Mouse (Mus musculus) hindbrain, embryonic 11.5 days (tissue): Measurements from ENCODE around the gene Car6. TPM values are rescaled to one million over a fixed set of nuclear protein-coding genes. Genes with fewer than 3 reads are reported as not detected.

Experiments used
- ATAC-seq: fragments of 200-750 bp; cut with Nextera tagmentation; 2 replicates; pipeline ENCODE4 v1.8.0; 2017; ENCODE audit warnings: mild to moderate bottlenecking, moderate TSS enrichment, moderate library complexity; ENCODE audit not compliant: low FRiP score
- DNase-seq: peaks from one replicate; pipeline ENCODE4 v3.0.0-alpha.2; 2015; ENCODE audit warnings: low spot score
- H3K27ac ChIP-seq: fragments of 300-500 bp; sonication (generic); 2 replicates; pipeline ENCODE4 v1.5.1; 2014; ENCODE audit warnings: mild to moderate bottlenecking, low read depth, low read length
- H3K27me3 ChIP-seq: fragments of 300-500 bp; sonication (generic); 2 replicates; pipeline ENCODE4 v1.6.1; 2014; ENCODE audit warnings: mild to moderate bottlenecking, low read length, moderate library complexity, mixed read lengths; ENCODE audit not compliant: control insufficient read depth, insufficient read depth
- H3K36me3 ChIP-seq: fragments of 300-500 bp; sonication (generic); 2 replicates; pipeline ENCODE4 v1.6.1; 2014; ENCODE audit warnings: mild to moderate bottlenecking, low read length, moderate library complexity, mixed read lengths; ENCODE audit not compliant: control insufficient read depth, insufficient read depth
- H3K4me1 ChIP-seq: fragments of 300-500 bp; sonication (generic); replicated peaks from 2 replicates; pipeline ENCODE4 v1.6.1; 2014; ENCODE audit warnings: low read length, mixed read lengths; ENCODE audit not compliant: control insufficient read depth, insufficient read depth
- H3K4me2 ChIP-seq: fragments of 300-500 bp; sonication (generic); replicated peaks from 2 replicates; pipeline ENCODE4 v1.6.1; 2014; ENCODE audit warnings: mild to moderate bottlenecking, low read depth, low read length
- H3K4me3 ChIP-seq: fragments of 300-500 bp; sonication (generic); 2 replicates; pipeline ENCODE4 v1.5.1; 2014; ENCODE audit warnings: low read depth, low read length
- H3K9ac ChIP-seq: fragments of 300-500 bp; sonication (generic); 2 replicates; pipeline ENCODE4 v1.6.1; 2014; ENCODE audit warnings: low read depth, low read length
- H3K9me3 ChIP-seq: fragments of 300-500 bp; sonication (generic); 2 replicates; pipeline ENCODE4 v1.6.1; 2016; ENCODE audit warnings: low read length; ENCODE audit not compliant: control insufficient read depth
- WGBS: fragments of 180-500 bp; shearing (Covaris S2); extraction: QIAGEN DNeasy Blood & Tissue Kit; methylation state at CpG from one replicate; pipeline ENCODE4 v1.1.7; 2014; 5-methylcytosine and 5-hydroxymethylcytosine counted together
- polyA plus RNA-seq: library from polyadenylated mRNA; unstranded; fragments of >200 nt; fragmentation: Nextera tagmentation; extraction: Ambion mirVana; gene quantifications from 2 replicates; pipeline ENCODE4 v1.2.1, GENCODE M21; 2014

Car6 gene
- polyA plus RNA-seq, 1 experiment from 2014 or later, result not detected

DNA sequence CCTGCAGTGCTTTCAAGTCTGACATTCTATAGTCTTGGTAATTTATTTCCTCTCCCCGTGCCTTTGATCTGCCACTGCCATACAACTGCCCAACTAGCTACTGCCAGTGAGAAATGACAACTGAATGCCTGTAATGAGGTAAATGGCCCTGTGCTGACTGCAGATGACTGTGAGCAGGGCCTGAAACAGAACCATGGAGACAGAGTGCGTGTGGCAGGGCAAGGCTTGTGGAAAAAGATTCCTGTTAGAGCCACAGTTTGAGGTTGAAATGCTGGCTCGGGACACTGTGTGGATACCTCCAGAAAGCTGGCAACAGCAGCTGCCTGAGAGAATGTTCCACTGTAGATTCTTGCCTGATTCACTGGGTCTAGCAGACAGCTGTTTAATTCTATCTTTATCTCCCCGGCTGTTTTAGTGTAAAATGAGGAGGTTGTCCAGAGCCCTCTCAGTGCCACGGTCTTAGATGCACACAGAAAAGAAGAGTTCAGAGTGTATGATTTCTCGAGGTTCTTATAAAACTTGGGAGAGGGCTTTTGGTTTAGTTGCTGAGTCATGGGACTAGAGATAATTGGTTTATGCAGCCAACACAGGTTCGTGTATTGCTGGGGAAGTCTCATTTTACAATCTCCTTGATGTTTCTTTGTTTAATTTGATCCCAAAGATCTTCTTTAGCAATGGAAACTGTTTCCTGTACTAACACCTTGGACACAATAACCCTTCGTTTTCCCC, 33.6 kb upstream of the Car6 start:
- ATAC-seq (no peak), DNase-seq (peak; percentile 30)
- Histone ChIP-seq H3K9me3 (no peaks in the 10 kb centered on the region), H3K4me3 (no peak overlapping the region), H3K4me2 (no peak overlapping the region), H3K27me3 (no peaks in the 10 kb centered on the region), H3K9ac (no peak overlapping the region), H3K4me1 (peaks cover 18% of the 10 kb centered on the region), H3K36me3 (no peaks in the 10 kb centered on the region), H3K27ac (0 out of 2 replicates have a peak overlapping the region, but pooled peaks have one; percentile 33)
- WGBS, result 51% methylated on average over 8 of the region's 8 CpGs

DNA sequence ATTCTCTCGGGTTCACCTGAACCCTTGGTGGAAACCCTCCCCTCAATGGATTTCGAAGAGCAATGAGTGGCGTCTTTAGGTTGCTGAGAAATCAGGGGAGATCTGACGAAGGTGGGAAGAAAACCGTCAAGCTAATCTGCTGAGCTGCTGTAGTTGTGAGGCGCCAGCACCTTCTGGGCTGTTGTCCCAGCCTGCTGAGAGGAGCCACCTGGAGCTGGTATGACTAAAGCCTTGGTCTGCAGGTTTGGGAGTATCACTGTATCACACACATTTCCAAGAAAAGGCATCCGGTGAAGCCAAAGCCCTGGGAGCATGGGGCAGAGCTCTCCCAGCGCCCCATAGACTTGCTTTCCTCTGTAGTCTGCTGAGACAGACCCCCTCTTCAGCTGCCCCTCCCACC, 30.7 kb upstream of the Car6 start:
- DNase-seq, result no peak
- no peak overlapping the region for H3K9ac ChIP-seq
- ATAC-seq, result no peak
- H3K4me1 ChIP-seq, result peaks cover 16% of the 10 kb centered on the region
- no peaks in the 10 kb centered on the region for H3K36me3 ChIP-seq
- H3K27ac ChIP-seq, result no peak overlapping the region
- no peaks in the 10 kb centered on the region for H3K9me3 ChIP-seq
- H3K27me3 ChIP-seq, result no peaks in the 10 kb centered on the region
- WGBS, result 59% methylated on average over 8 of the region's 8 CpGs
- no peak overlapping the region for H3K4me3 ChIP-seq
- no peak overlapping the region for H3K4me2 ChIP-seq

DNA sequence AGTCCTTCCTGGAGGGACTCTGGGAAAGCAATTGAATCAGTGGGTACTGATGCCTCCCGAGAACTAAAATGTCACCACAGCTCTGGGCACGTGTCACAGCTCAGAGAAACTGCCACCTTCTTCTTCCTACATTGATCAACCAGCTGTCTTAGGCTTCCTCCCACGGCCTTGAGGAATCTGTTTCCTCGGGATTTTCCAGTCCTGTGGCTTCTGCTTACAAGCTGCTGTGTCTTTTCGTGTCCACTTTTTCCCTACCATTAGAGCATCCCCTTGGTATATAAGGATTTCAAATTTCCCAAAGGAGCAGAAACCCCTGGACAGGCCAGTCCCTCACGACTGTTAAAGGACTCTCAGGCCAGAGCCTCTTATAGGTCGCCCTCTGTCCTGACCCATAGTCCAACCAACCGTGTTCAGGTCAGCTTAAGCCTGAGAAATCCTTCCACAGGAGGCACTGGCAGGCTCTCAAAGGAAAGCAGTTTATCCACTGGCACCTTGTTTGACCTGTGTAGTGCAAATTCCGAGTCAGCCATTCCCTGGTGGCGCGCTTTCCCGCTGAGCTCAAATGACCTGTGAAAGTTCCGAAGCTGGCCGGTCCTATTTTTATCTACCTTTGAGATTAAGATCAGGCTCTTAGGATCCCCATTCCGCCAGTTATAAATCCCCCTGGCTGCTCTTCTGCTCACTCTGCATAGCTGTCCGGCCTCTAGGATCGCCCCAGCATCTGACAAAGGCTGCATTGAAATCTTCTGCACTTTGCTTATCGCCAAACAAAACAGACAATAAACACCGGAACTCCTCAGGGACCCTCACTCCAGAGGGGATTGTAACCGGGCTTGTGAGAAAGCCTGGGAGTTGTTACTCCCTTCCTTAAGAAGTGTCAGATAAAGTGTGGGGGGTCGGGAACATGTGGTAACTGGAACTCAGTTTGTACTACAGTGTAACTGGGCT, 29.6 kb upstream of the Car6 start:
- no peak overlapping the region for H3K4me2 ChIP-seq
- H3K27ac ChIP-seq, result no peak overlapping the region

DNA sequence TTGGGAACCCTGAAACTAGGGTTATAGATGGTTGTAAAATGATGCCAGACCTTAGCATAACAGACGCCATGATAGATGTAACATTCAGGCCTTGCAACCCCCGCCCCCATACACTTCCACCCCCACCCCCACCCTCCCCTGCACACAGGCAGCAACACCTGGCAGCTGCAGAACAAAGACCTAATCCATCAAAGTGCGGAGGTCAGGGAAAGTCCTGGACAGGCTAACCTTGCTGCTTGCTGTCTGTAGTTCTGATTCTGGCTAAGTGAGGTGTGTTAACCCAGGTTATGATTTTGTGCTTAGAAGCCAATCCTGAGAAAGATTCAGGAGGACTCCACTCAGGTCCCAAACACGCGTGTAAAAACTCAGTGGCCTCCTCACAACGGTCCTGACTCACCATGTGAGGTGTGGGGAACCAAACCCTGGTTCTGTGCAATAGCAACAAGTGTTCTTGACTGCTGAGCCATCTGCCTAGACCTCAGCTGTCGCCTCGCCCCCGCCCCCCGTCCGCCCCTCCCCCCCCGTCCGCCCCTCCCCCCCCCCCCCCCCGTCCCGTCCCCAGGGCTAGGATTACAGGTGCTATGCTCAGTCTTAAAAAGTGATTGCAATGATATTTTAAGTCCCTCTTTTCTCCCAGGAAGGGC, 28.7 kb upstream of the Car6 start:
- 41% methylated on average over 7 of the region's 15 CpGs for WGBS
- Histone ChIP-seq H3K36me3 (no peaks in the 10 kb centered on the region), H3K9me3 (no peaks in the 10 kb centered on the region), H3K9ac (no peak overlapping the region), H3K4me2 (no peak overlapping the region), H3K4me3 (no peak overlapping the region), H3K27me3 (no peaks in the 10 kb centered on the region), H3K27ac (no peak overlapping the region), H3K4me1 (peaks cover 16% of the 10 kb centered on the region)
- ATAC-seq (no peak), DNase-seq (peak; percentile 14)

More for the DNA sequence above, 29.6 kb upstream of the Car6 start:
- ATAC-seq (no peak), DNase-seq (peak; percentile 33)
- peaks cover 16% of the 10 kb centered on the region for H3K4me1 ChIP-seq
- H3K4me3 ChIP-seq, result no peak overlapping the region
- WGBS, result 6% methylated on average over 21 of the region's 21 CpGs
- H3K9ac ChIP-seq, result peak overlapping the region; percentile 12; the same call in 1 of the 2 replicates
- no peaks in the 10 kb centered on the region for H3K27me3 ChIP-seq
- no peaks in the 10 kb centered on the region for H3K9me3 ChIP-seq
- no peaks in the 10 kb centered on the region for H3K36me3 ChIP-seq

DNA sequence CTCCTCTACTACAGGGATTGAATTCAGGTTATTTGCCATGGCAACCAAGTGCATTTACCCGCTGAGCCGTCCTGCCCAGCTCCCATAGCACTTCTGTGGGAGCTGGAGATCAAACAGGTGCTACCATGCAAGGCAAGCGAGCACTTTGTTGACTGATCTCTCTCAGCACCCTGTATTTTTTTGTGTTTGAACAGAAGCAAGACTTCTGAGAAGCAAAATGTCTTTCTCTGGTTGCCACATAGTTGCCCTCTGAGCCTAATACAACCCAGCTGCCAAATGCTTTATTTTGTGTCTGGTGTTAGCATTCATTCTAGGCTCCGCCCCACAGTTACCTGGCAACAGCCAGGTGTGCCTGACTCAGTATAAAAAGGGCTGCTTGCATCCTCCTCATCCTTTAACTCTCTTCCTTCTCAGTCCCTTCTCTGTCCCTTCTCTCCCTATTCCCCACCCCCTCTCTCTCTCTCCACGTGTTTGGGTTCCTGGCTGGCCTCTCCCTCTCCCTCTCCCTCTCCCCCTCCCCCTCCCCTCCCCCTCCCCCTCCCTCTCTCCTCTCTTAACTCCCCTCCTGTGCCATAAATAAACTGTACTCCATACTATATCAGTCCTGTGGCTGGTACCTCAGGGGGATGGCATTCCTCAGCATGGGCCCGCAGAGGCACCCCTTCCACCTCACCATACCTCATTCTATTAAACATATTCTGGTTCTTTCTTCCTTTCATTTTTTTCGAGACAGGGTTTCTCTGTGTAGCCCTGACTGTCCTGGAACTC, 27.6 kb upstream of the Car6 start:
- DNase-seq (no peak), ATAC-seq (no peak)
- Histone ChIP-seq H3K4me3 (no peak overlapping the region), H3K4me2 (no peak overlapping the region), H3K27me3 (no peaks in the 10 kb centered on the region), H3K4me1 (peaks cover 13% of the 10 kb centered on the region), H3K9ac (no peak overlapping the region), H3K36me3 (no peaks in the 10 kb centered on the region), H3K27ac (no peak overlapping the region), H3K9me3 (no peaks in the 10 kb centered on the region)
- 42% methylated on average over 7 of the region's 7 CpGs for WGBS

DNA sequence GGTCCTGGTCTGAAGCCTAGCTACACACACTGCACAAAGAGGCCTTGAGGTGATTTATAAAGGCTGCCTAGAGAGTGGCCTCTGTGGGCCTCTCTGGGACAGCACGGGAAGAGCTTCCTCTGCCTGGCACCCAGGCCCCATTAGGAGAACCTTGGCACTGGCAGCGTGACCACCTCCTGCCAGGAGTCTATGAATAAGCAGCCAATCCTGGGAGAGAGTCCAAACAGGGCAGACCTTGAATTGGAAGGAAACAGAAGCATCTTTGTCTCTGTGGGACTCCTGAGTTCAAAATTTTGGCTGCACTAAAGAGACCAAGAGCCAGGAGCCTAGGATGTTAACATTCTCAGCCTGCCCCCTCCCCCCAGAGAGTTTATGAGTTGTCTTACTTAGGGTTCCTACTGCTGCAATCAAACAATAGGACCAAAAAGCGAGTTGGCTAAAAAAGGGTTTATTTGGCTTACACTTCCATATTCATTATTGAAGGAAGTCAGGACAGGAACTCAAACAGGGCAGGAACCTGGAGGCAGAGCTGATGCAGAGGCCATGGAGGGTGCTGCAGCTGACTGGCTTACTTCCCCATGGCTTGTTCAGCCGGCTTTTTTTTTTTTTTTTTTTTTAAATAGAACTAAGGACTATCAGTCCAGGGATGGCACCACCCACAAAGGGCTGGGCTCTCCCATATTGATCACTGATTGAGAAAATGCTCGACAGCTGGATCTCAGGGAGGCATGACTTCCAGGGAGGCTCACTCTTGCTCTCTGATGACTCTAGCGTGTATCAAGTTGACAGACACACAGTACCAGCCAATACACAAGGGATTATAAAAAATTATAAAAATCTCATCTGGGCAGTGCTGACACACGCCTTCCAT, 25.9 kb upstream of the Car6 start:
- Histone ChIP-seq H3K36me3 (no peaks in the 10 kb centered on the region), H3K4me2 (no peak overlapping the region), H3K9me3 (no peaks in the 10 kb centered on the region), H3K4me3 (no peak overlapping the region), H3K9ac (no peak overlapping the region), H3K27me3 (no peaks in the 10 kb centered on the region), H3K27ac (no peak overlapping the region), H3K4me1 (peaks cover 12% of the 10 kb centered on the region)
- 0 out of 2 replicates have a peak, but pooled peaks have one; percentile 57 for ATAC-seq
- WGBS, result 61% methylated on average over 7 of the region's 7 CpGs
- DNase-seq, result no peak

DNA sequence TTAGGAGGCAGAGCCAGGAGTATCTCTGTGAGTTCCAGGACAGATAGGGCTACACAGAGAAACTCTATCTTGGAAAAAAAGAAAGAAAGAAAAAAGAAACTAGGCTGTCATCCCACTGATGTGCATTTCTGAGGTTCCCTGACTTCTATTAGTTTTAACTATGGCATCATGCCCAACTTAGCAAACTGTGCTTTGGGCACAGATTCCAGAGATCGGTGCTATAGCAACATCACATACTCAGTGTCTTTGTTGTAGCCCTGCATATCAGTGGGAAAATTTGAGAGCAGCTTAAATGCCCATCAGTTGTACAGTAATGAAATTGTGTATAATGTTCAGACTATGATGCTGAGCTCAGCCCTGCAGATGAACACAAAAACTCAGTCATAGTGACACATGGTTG, 24.6 kb upstream of the Car6 start:
- Histone ChIP-seq H3K4me2 (no peak overlapping the region), H3K27me3 (no peaks in the 10 kb centered on the region), H3K4me3 (no peak overlapping the region), H3K4me1 (peaks cover 5% of the 10 kb centered on the region), H3K36me3 (no peaks in the 10 kb centered on the region), H3K9me3 (no peaks in the 10 kb centered on the region), H3K27ac (no peak overlapping the region), H3K9ac (no peak overlapping the region)
- ATAC-seq (no peak), DNase-seq (no peak)
- WGBS, result 97% methylated on average over 1 of the region's 1 CpGs
